Mouse (Mus musculus) CH12.LX (cell line): ENCODE data around the gene Ms4a1.

Experiments
- CTCF ChIP-seq, 2 experiments: IDR thresholded peaks in 1 of 2; conservative IDR thresholded peaks in 1 of 2; 2 replicates each; pipeline ENCODE4 v1.5.1; 2011 to 2012; ENCODE audit warnings: low read depth in 2 of 2, low read length in 2 of 2, improper control_type of control experiment in 1 of 2, inconsistent platforms in 1 of 2, mild to moderate bottlenecking in 1 of 2, moderate library complexity in 1 of 2
- E2F4 ChIP-seq: IDR thresholded peaks from 2 replicates; pipeline ENCODE4 v1.6.1; 2011; ENCODE audit warnings: low read depth, low read length, improper control_type of control experiment; ENCODE audit not compliant: insufficient replicate concordance
- EP300 ChIP-seq: IDR thresholded peaks from 2 replicates; pipeline ENCODE4 v1.6.1; 2011; ENCODE audit warnings: low read length, improper control_type of control experiment
- HCFC1 ChIP-seq: IDR thresholded peaks from 2 replicates; pipeline ENCODE4 v1.6.1; 2012; ENCODE audit warnings: low read depth, mild to moderate bottlenecking, inconsistent platforms, low read length, improper control_type of control experiment
- JUND ChIP-seq: conservative IDR thresholded peaks from 2 replicates; pipeline ENCODE4 v1.6.1; 2011; ENCODE audit warnings: low read depth, low read length, improper control_type of control experiment
- MAX ChIP-seq: IDR thresholded peaks from 2 replicates; pipeline ENCODE4 v1.6.1; 2011; ENCODE audit warnings: low read length, improper control_type of control experiment
- NRF1 ChIP-seq: IDR thresholded peaks from 2 replicates; pipeline ENCODE4 v1.6.1; 2014; ENCODE audit warnings: low read depth, mild to moderate bottlenecking, inconsistent platforms, low read length, improper control_type of control experiment, moderate library complexity
- POLR2A ChIP-seq: IDR thresholded peaks from 2 replicates; pipeline ENCODE4 v1.6.1; 2011; ENCODE audit warnings: low read depth, mild to moderate bottlenecking, improper control_type of control experiment, low read length
- SIN3A ChIP-seq: IDR thresholded peaks from 2 replicates; pipeline ENCODE4 v1.6.1; 2012; ENCODE audit warnings: low read length, improper control_type of control experiment, inconsistent platforms
- SMC3 ChIP-seq: IDR thresholded peaks from 2 replicates; pipeline ENCODE4 v1.6.1; 2011; ENCODE audit warnings: low read depth, low read length, improper control_type of control experiment
- TBP ChIP-seq: conservative IDR thresholded peaks from 2 replicates; pipeline ENCODE4 v1.6.1; 2011; ENCODE audit warnings: low read depth, low read length, improper control_type of control experiment
- ZC3H11A ChIP-seq: IDR thresholded peaks from 2 replicates; pipeline ENCODE4 v1.6.1; 2012; ENCODE audit warnings: low read depth, mild to moderate bottlenecking, inconsistent platforms, low read length, improper control_type of control experiment

GRCm38 (mm10) chr19:11266956-11267355, 915 bp upstream of the Ms4a1 start:
- TF ChIP-seq E2F4: no peak
- TF ChIP-seq NRF1: no peak
- no peak for TF ChIP-seq HCFC1
- 0 out of 2 replicates have a peak, but pooled peaks have one; percentile 25 for TF ChIP-seq JUND
- TF ChIP-seq TBP: no peak
- TF ChIP-seq SIN3A: 0 out of 2 replicates have a peak, but pooled peaks have one; percentile 59
- no peak for TF ChIP-seq MAX
- no peak for TF ChIP-seq EP300
- TF ChIP-seq CTCF (conservative IDR thresholded peaks at IDR 0.05 in 1 of 2, IDR thresholded peaks at IDR 0.05 in 1 of 2; ENCODE audit: low read depth in 2 of 2, low read length in 2 of 2): no peak
- no peak; the same call in 1 of the 2 replicates for TF ChIP-seq POLR2A
- no peak for TF ChIP-seq ZC3H11A
- no peak for TF ChIP-seq SMC3
